Mouse (Mus musculus): ENCODE results near the gene Ttc22. TPM values are rescaled to one million over a fixed set of nuclear protein-coding genes. Genes with fewer than 3 reads are reported as not detected.

Gene Ttc22
- total and polyA plus RNA-seq, 2 experiments, result 0.09 TPM; not detected in 1

DNA sequence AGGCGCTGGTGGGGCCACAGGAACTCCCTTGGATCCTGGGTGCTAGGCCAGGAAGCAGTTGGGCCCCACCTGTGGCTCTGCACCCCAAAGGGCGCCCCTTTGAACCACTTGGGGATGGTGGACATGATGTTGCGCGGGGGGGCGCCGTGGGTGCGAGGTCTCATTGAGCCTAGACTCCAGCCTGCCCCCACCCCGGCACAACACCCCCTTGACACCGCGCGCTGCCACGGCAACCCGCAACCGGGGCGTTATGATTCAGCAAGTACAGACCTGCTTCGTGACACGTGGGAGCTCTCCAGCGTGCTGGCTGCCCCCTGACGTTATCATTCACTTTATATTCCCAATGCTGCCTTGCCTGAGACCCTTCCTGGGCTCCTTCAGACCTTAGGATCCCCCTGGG, 5.2 kb upstream of the Ttc22 start, which contains the start of gene Lexm:
TSS of gene Lexm (minus strand) at position 186 of the 400 bp plus-strand sequence.
- H3K4me1 ChIP-seq (ENCODE audit: control insufficient read depth, insufficient read depth, low read length), result 0 out of 2 replicates have a peak, but pooled peaks cover 2% of the 10 kb centered on the region
- 6% methylated on average over 19 of the region's 19 CpGs for whole genome bisulfite sequencing
- no peaks in the 10 kb centered on the region for H3K36me3 ChIP-seq (ENCODE audit: control insufficient read depth, insufficient read depth, low read length)
- TF ChIP-seq POLR2A (IDR thresholded peaks at IDR 0.05; ENCODE audit: extremely low read depth, insufficient read depth, low read length), result no peak
- no peak for TF ChIP-seq CTCF (IDR thresholded peaks at IDR 0.05; ENCODE audit: low read depth, low read length)
- no peak within 1 kb of the TSS for H3K4me3 ChIP-seq (ENCODE audit: insufficient read depth, low read depth, low read length)
- H3K79me2 ChIP-seq (ENCODE audit: control insufficient read depth, insufficient read depth, low read length), result no peaks in the 10 kb centered on the region
- H3K9ac ChIP-seq (ENCODE audit: low read depth, low read length), result no peak within 1 kb of the TSS
- DNase-seq (ENCODE audit: extremely low read depth, low read depth, low spot score), result no peak
- H3K27me3 ChIP-seq (ENCODE audit: control insufficient read depth, insufficient read depth, low read length), result peaks cover 5% of the 10 kb centered on the region; the same call in 1 of the 2 replicates
- no peak within 1 kb of the TSS for H3K27ac ChIP-seq (replicated peaks; ENCODE audit: insufficient read depth, low read depth, low read length)

DNA sequence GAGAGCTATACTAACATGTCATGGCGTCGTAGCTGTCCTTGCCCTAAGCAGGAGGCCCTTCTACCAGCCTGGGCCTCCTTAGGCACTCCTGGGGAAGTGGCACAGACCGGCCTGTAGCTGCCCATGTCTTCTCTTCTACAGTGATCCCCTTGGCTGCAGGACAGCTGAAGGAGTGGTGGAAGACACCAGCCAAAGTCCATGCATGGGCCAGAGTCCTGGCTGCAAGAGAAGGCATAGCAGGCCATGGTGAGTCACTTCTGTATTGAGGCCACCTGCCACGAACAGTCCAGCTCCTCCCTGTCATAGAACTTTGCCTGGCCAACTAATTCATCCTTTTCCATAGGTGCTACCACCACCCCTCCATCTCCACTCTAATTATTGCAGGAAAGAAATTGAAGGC, 3.3 kb upstream of the Ttc22 start:
- WGBS, result 94% methylated on average over 4 of the region's 4 CpGs
- no peak for DNase-seq (ENCODE audit: extremely low read depth, low read depth, low spot score)

GRCm38 (mm10) chr4:106621428-106621827, 804 bp upstream of the Ttc22 start:
- peaks cover 12% of the 10 kb centered on the region for H3K27me3 ChIP-seq (ENCODE audit: control insufficient read depth, insufficient read depth, low read length)
- WGBS, result 49% methylated on average over 3 of the region's 3 CpGs

More for the DNA sequence above, 3.3 kb upstream of the Ttc22 start:
- Histone ChIP-seq H3K4me1 (ENCODE audit: control insufficient read depth, insufficient read depth, low read length) (0 out of 2 replicates have a peak, but pooled peaks cover 3% of the 10 kb centered on the region), H3K27ac (replicated peaks; ENCODE audit: insufficient read depth, low read depth, low read length) (no peak overlapping the region), H3K36me3 (ENCODE audit: control insufficient read depth, insufficient read depth, low read length) (no peaks in the 10 kb centered on the region), H3K79me2 (ENCODE audit: control insufficient read depth, insufficient read depth, low read length) (no peaks in the 10 kb centered on the region), H3K4me3 (ENCODE audit: insufficient read depth, low read depth, low read length) (no peak overlapping the region), H3K27me3 (ENCODE audit: control insufficient read depth, insufficient read depth, low read length) (peaks cover 12% of the 10 kb centered on the region), H3K9ac (ENCODE audit: low read depth, low read length) (no peak overlapping the region)
- TF ChIP-seq POLR2A (IDR thresholded peaks at IDR 0.05; ENCODE audit: extremely low read depth, insufficient read depth, low read length) (no peak), CTCF (IDR thresholded peaks at IDR 0.05; ENCODE audit: low read depth, low read length) (no peak)

GRCm38 (mm10) chr4:106622712-106623111, 480 bp downstream of the Ttc22 start:
- no peak overlapping the region for H3K27ac ChIP-seq (replicated peaks; ENCODE audit: insufficient read depth, low read depth, low read length)
- H3K27me3 ChIP-seq (ENCODE audit: control insufficient read depth, insufficient read depth, low read length), result peaks cover 10% of the 10 kb centered on the region
- TF ChIP-seq CTCF (IDR thresholded peaks at IDR 0.05; ENCODE audit: low read depth, low read length) (no peak), POLR2A (IDR thresholded peaks at IDR 0.05; ENCODE audit: extremely low read depth, insufficient read depth, low read length) (no peak)
- no peak overlapping the region for H3K4me3 ChIP-seq (ENCODE audit: insufficient read depth, low read depth, low read length)
- H3K4me1 ChIP-seq (ENCODE audit: control insufficient read depth, insufficient read depth, low read length), result 0 out of 2 replicates have a peak, but pooled peaks cover 3% of the 10 kb centered on the region
- H3K9ac ChIP-seq (ENCODE audit: low read depth, low read length), result no peak overlapping the region
- H3K79me2 ChIP-seq (ENCODE audit: control insufficient read depth, insufficient read depth, low read length), result no peaks in the 10 kb centered on the region
- no peak for DNase-seq (ENCODE audit: extremely low read depth, low read depth, low spot score)
- WGBS, result 22% methylated on average over 28 of the region's 28 CpGs
- no peaks in the 10 kb centered on the region for H3K36me3 ChIP-seq (ENCODE audit: control insufficient read depth, insufficient read depth, low read length)

More at GRCm38 (mm10) chr4:106621428-106621827, 804 bp upstream of the Ttc22 start:
- Histone ChIP-seq H3K9ac (ENCODE audit: low read depth, low read length) (no peak overlapping the region), H3K4me1 (ENCODE audit: control insufficient read depth, insufficient read depth, low read length) (0 out of 2 replicates have a peak, but pooled peaks cover 3% of the 10 kb centered on the region), H3K79me2 (ENCODE audit: control insufficient read depth, insufficient read depth, low read length) (no peaks in the 10 kb centered on the region), H3K36me3 (ENCODE audit: control insufficient read depth, insufficient read depth, low read length) (no peaks in the 10 kb centered on the region), H3K27ac (replicated peaks; ENCODE audit: insufficient read depth, low read depth, low read length) (no peak overlapping the region), H3K4me3 (ENCODE audit: insufficient read depth, low read depth, low read length) (no peak overlapping the region)
- TF ChIP-seq CTCF (IDR thresholded peaks at IDR 0.05; ENCODE audit: low read depth, low read length), result no peak
- TF ChIP-seq POLR2A (IDR thresholded peaks at IDR 0.05; ENCODE audit: extremely low read depth, insufficient read depth, low read length), result no peak
- no peak for DNase-seq (ENCODE audit: extremely low read depth, low read depth, low spot score)

- Histone ChIP-seq H3K4me3 (ENCODE audit: insufficient read depth, low read depth, low read length) (no peak overlapping the region), H3K9ac (ENCODE audit: low read depth, low read length) (no peak overlapping the region), H3K79me2 (ENCODE audit: control insufficient read depth, insufficient read depth, low read length) (no peaks in the 10 kb centered on the region), H3K4me1 (ENCODE audit: control insufficient read depth, insufficient read depth, low read length) (0 out of 2 replicates have a peak, but pooled peaks cover 3% of the 10 kb centered on the region), H3K36me3 (ENCODE audit: control insufficient read depth, insufficient read depth, low read length) (no peaks in the 10 kb centered on the region), H3K27me3 (ENCODE audit: control insufficient read depth, insufficient read depth, low read length) (peaks cover 10% of the 10 kb centered on the region), H3K27ac (replicated peaks; ENCODE audit: insufficient read depth, low read depth, low read length) (no peak overlapping the region)
- no peak for TF ChIP-seq POLR2A (IDR thresholded peaks at IDR 0.05; ENCODE audit: extremely low read depth, insufficient read depth, low read length)
- TF ChIP-seq CTCF (IDR thresholded peaks at IDR 0.05; ENCODE audit: low read depth, low read length), result no peak
- 83% methylated on average over 10 of the region's 10 CpGs for WGBS
- DNase-seq (ENCODE audit: extremely low read depth, low read depth, low spot score), result no peak
These were observed 2.0 kb downstream of the Ttc22 start for GRCm38 (mm10) chr4:106624271-106624670.

- 87% methylated on average over 5 of the region's 5 CpGs for WGBS
- Histone ChIP-seq H3K27me3 (ENCODE audit: control insufficient read depth, insufficient read depth, low read length) (peaks cover 1% of the 10 kb centered on the region; the same call in 1 of the 2 replicates), H3K36me3 (ENCODE audit: control insufficient read depth, insufficient read depth, low read length) (no peaks in the 10 kb centered on the region), H3K27ac (replicated peaks; ENCODE audit: insufficient read depth, low read depth, low read length) (no peak overlapping the region), H3K4me1 (ENCODE audit: control insufficient read depth, insufficient read depth, low read length) (no peaks in the 10 kb centered on the region), H3K79me2 (ENCODE audit: control insufficient read depth, insufficient read depth, low read length) (no peaks in the 10 kb centered on the region), H3K9ac (ENCODE audit: low read depth, low read length) (no peak overlapping the region), H3K4me3 (ENCODE audit: insufficient read depth, low read depth, low read length) (no peak overlapping the region)
- DNase-seq (ENCODE audit: extremely low read depth, low read depth, low spot score), result no peak
- no peak for TF ChIP-seq POLR2A (IDR thresholded peaks at IDR 0.05; ENCODE audit: extremely low read depth, insufficient read depth, low read length)
- TF ChIP-seq CTCF (IDR thresholded peaks at IDR 0.05; ENCODE audit: low read depth, low read length), result no peak
These were observed 5.6 kb downstream of the Ttc22 start for GRCm38 (mm10) chr4:106627809-106628208.
